Mouse (Mus musculus) kidney, embryonic 15.5 days (tissue): ENCODE data around the gene Tyk2. TPM values are rescaled to one million over a fixed set of nuclear protein-coding genes. Genes with fewer than 3 reads are reported as not detected.

ENCODE experiments used
- ATAC-seq: fragments of 200-750 bp; cut with Nextera tagmentation; replicated peaks from 2 replicates; pipeline ENCODE4 v1.8.0; 2017; ENCODE audit warnings: moderate TSS enrichment; ENCODE audit not compliant: low FRiP score
- H3K27ac ChIP-seq: fragments of 300-500 bp; sonication (generic); 2 replicates; pipeline ENCODE4 v1.5.1; 2015; ENCODE audit warnings: mild to moderate bottlenecking, inconsistent platforms
- H3K27me3 ChIP-seq: fragments of 300-500 bp; sonication (generic); 2 replicates; pipeline ENCODE4 v1.6.1; 2015; ENCODE audit warnings: inconsistent platforms
- H3K36me3 ChIP-seq: fragments of 300-500 bp; sonication (generic); 2 replicates; pipeline ENCODE4 v1.6.1; 2015; ENCODE audit warnings: inconsistent platforms
- H3K4me1 ChIP-seq: fragments of 300-500 bp; sonication (generic); 2 replicates; pipeline ENCODE4 v1.6.1; 2015; ENCODE audit warnings: inconsistent platforms
- H3K4me2 ChIP-seq: fragments of 300-500 bp; sonication (generic); 2 replicates; pipeline ENCODE4 v1.6.1; 2015; ENCODE audit warnings: moderate library complexity, mild to moderate bottlenecking, inconsistent platforms
- H3K4me3 ChIP-seq: fragments of 300-500 bp; sonication (generic); replicated peaks from 2 replicates; pipeline ENCODE4 v1.5.1; 2015; ENCODE audit warnings: mild to moderate bottlenecking, inconsistent platforms
- H3K9ac ChIP-seq: fragments of 300-500 bp; sonication (generic); 2 replicates; pipeline ENCODE4 v1.6.1; 2015; ENCODE audit warnings: mild to moderate bottlenecking, inconsistent platforms
- H3K9me3 ChIP-seq: fragments of 300-500 bp; sonication (generic); replicated peaks from 2 replicates; pipeline ENCODE4 v1.6.1; 2016; ENCODE audit warnings: inconsistent platforms
- WGBS: fragments of 180-500 bp; shearing (Covaris S2); methylation state at CpG from one replicate; pipeline ENCODE4 v1.1.7; 2015; ENCODE audit warnings: mixed read lengths; 5-methylcytosine and 5-hydroxymethylcytosine counted together
- polyA plus RNA-seq: library from polyadenylated mRNA; unstranded; fragments of >200 nt; fragmentation: Nextera tagmentation; extraction: Ambion mirVana; gene quantifications from 2 replicates; pipeline ENCODE4 v1.2.1, GENCODE M21; 2015

Gene Tyk2
- polyA plus RNA-seq, 1 experiment from 2014 or later = 15.5 TPM

DNA sequence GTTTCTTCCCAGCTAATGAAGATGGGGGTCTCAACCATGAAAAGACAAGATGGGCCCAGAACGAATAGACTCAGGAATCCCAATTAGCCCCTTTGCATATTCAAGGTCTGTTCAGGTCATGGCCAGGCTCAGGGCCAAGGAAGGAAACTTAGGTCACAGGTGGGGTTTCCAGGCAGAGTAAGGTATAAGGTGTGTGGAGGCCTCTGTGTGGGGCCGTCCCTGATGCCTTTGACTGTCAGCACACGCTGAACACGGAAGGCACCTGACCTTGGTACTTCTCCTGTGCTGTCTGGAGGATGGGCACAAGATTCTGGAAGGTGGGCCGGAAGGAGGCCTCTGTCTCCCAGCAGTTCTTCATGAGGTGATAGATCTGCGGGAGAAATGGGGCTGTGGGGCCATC, 26.2 kb downstream of the Tyk2 start:
- WGBS = 83% methylated on average over 6 of the region's 6 CpGs
- Histone ChIP-seq H3K4me2 (no peak overlapping the region), H3K4me1 (0 out of 2 replicates have a peak, but pooled peaks cover 7% of the 10 kb centered on the region), H3K27ac (no peak overlapping the region), H3K36me3 (0 out of 2 replicates have a peak, but pooled peaks cover 11% of the 10 kb centered on the region), H3K27me3 (no peaks in the 10 kb centered on the region), H3K9me3 (no peaks in the 10 kb centered on the region), H3K9ac (no peak overlapping the region), H3K4me3 (no peak overlapping the region)
- no peak for ATAC-seq

DNA sequence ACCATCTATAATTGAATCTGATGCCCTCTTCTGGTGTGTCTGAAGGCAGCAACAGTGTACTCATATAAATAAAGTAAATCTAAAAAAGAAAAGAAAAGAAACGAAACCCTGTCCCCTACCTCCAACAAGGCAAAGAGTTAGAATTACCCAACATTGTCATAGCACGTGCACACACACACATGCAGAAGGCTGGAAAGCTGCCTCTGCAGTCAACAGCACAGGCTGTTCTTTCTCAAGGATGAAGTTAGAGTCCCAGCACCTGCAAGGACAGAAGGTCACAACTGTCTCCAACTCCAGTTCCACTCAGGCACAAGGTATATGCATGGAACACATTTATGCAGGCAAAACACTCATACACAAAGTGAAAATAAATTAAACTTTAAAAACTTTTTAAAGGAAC, 29.0 kb downstream of the Tyk2 start:
- Histone ChIP-seq H3K4me3 (no peak overlapping the region), H3K4me2 (no peak overlapping the region), H3K27ac (no peak overlapping the region), H3K4me1 (0 out of 2 replicates have a peak, but pooled peaks cover 5% of the 10 kb centered on the region), H3K27me3 (no peaks in the 10 kb centered on the region), H3K9ac (no peak overlapping the region), H3K9me3 (no peaks in the 10 kb centered on the region), H3K36me3 (0 out of 2 replicates have a peak, but pooled peaks cover 8% of the 10 kb centered on the region)
- WGBS = 90% methylated on average over 2 of the region's 2 CpGs
- no peak for ATAC-seq

DNA sequence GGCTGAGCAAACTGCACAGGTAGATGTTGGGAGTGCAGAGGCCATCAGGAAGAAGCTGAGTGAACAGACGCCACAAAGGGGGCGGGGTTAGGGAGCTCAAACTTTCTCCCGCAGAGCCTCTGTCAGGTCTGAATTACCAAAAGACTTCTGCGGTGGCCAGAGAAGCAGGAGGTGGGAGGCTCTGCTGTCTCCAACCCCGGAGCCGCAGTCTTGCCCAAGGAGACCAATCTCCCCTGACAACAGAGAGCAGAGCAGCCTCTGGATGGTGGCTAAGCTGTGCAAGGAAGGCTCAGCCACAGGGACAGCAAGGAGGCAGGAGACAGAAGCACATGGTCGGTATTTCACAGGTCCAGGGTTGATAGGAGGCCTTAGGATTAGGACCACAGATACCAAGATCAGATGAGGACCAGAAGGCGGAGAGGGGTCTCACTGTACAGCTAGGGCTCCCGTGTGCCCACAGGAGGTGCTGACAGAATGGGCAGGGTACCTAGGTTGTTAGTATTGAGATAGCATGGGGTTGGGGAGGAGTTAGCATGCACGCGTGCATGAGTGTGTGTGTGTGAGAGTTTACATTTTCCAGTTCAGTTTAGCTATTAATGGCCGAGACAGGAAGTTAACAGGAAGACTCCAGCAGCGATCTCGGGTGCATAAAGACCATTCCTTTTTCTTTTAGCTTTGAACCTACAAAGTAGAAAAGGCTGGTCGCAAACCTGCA, 30.4 kb downstream of the Tyk2 start:
- H3K27me3 ChIP-seq = no peaks in the 10 kb centered on the region
- no peak overlapping the region for H3K9ac ChIP-seq
- no peak overlapping the region for H3K4me3 ChIP-seq
- 51% methylated on average over 15 of the region's 15 CpGs for WGBS
- H3K9me3 ChIP-seq = no peaks in the 10 kb centered on the region
- no peak for ATAC-seq
- H3K36me3 ChIP-seq = 0 out of 2 replicates have a peak, but pooled peaks cover 8% of the 10 kb centered on the region
- no peak overlapping the region for H3K27ac ChIP-seq
- H3K4me1 ChIP-seq = 0 out of 2 replicates have a peak, but pooled peaks cover 5% of the 10 kb centered on the region
- H3K4me2 ChIP-seq = 0 out of 2 replicates have a peak overlapping the region, but pooled peaks have one; percentile 10

DNA sequence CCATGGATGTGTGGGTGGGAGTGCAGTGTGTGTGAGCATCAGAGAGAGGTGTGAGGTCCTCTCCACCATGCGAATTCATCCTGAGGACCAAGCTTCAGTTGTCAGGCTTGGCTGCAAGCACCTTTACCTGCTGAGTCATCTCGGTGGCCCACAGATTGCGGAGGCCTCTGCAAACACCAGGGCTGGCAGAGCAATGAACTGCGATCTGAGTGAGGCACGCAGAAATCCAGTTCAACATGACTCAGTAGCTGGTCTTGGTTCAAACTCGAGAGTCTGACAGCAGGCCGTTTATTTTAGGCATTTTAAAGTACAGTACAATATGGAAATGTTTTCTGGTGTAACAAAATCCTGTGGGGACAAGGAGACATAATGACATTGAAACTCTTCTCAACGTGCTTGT, 33.2 kb downstream of the Tyk2 start:
- H3K9ac ChIP-seq = no peak overlapping the region
- 78% methylated on average over 8 of the region's 8 CpGs for WGBS
- H3K27me3 ChIP-seq = no peaks in the 10 kb centered on the region
- ATAC-seq = no peak
- no peak overlapping the region for H3K4me3 ChIP-seq
- H3K27ac ChIP-seq = no peak overlapping the region
- no peaks in the 10 kb centered on the region for H3K4me1 ChIP-seq
- 0 out of 2 replicates have a peak, but pooled peaks cover 7% of the 10 kb centered on the region for H3K36me3 ChIP-seq
- H3K4me2 ChIP-seq = no peak overlapping the region
- H3K9me3 ChIP-seq = no peaks in the 10 kb centered on the region

DNA sequence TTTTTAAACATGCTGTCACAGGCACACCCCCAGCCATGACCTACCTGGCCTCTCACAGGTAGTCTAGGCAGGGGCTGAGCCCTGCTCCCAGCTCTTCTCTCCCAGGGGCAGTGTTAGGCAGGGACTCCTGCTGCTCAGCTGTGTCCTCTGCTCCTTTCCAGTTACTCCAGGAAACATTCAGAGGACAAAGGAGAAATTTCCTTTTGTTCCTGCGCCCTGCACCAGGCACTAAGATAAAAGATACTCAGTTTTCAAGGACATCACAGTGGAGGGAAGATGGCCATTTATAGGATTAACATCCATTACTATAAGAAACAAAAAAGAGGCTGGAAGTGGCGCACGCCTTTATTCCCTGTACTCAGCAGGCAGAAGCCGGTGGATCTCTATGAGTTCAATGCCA, 35.1 kb downstream of the Tyk2 start:
- H3K4me2 ChIP-seq = no peak overlapping the region
- WGBS = 93% methylated on average over 4 of the region's 4 CpGs
- H3K27ac ChIP-seq = no peak overlapping the region
- peaks cover 4% of the 10 kb centered on the region for H3K4me1 ChIP-seq
- ATAC-seq = no peak
- no peaks in the 10 kb centered on the region for H3K27me3 ChIP-seq
- no peak overlapping the region for H3K9ac ChIP-seq
- H3K36me3 ChIP-seq = 0 out of 2 replicates have a peak, but pooled peaks cover 4% of the 10 kb centered on the region
- H3K4me3 ChIP-seq = no peak overlapping the region
- H3K9me3 ChIP-seq = no peaks in the 10 kb centered on the region

DNA sequence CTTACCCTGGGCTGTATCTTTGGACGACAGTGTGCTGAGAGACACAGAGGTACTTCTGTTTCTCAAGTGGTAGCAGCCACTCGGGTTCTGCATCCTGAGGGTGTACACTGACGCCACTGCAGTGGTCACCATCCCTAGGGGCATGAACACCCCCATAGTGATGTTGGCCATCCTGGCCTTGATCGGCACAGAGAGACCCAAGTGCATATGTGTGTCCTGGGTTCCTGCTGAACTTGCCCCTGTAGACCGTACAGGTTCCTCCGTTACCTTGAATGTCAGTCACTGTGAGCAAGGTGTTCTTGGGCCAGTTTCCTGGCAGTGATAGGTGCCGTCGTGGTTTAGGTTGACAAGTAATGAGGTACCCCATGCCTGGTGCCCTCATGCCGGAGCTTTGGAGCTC, 37.6 kb downstream of the Tyk2 start:
- Histone ChIP-seq H3K36me3 (peaks cover 23% of the 10 kb centered on the region), H3K9me3 (no peaks in the 10 kb centered on the region), H3K27me3 (no peaks in the 10 kb centered on the region), H3K4me1 (peaks cover 19% of the 10 kb centered on the region), H3K27ac (no peak overlapping the region), H3K4me3 (no peak overlapping the region), H3K9ac (no peak overlapping the region), H3K4me2 (no peak overlapping the region)
- WGBS = 94% methylated on average over 9 of the region's 9 CpGs
- no peak for ATAC-seq

DNA sequence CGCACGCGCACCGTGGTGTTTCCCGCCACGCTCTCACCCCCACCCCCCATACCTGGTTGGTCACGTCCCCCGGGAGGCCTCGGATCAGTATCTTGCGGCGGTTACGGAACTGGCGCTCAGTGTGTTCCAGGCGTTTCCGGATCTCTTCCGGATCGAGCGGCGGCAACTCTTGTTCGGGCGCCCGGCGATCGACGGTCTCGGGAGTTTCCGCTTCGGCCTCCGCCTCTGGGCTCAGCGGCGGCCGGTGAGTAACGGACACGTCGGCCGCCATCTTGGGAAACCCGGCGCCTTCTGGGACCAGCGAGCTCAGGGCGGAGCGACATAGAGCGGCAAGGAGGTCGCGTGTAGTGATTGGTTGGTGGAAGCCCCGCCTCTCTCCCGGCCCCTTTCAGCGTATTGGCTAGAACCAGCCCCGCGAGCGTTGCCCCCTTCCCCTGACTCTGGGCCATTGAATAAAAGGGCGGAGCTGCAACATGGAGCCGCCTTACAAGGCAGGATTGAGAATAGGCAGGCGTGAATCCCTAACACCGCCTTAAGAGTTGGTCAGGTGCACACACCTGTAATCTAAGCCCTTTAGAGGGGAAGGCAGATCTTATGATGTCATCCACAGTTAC, 39.2 kb downstream of the Tyk2 start, which contains the start of the genes Gm38431 and Raver1:
Gm38431 (minus strand) TSS at position 291 of the 614 bp plus-strand sequence.
Raver1 (minus strand) TSS at position 302 of the 614 bp plus-strand sequence.
- peak within 1 kb of the TSS; percentile 85 for H3K4me3 ChIP-seq
- WGBS = under 1% methylated on average over 54 of the region's 54 CpGs
- peaks cover 39% of the 10 kb centered on the region for H3K36me3 ChIP-seq
- H3K4me2 ChIP-seq = peak within 1 kb of the TSS; percentile 75
- no peaks in the 10 kb centered on the region for H3K9me3 ChIP-seq
- peak; percentile 100 for ATAC-seq
- peaks cover 19% of the 10 kb centered on the region for H3K4me1 ChIP-seq
- H3K27ac ChIP-seq = peak within 1 kb of the TSS; percentile 96
- H3K27me3 ChIP-seq = no peaks in the 10 kb centered on the region
- H3K9ac ChIP-seq = peak within 1 kb of the TSS; percentile 82

DNA sequence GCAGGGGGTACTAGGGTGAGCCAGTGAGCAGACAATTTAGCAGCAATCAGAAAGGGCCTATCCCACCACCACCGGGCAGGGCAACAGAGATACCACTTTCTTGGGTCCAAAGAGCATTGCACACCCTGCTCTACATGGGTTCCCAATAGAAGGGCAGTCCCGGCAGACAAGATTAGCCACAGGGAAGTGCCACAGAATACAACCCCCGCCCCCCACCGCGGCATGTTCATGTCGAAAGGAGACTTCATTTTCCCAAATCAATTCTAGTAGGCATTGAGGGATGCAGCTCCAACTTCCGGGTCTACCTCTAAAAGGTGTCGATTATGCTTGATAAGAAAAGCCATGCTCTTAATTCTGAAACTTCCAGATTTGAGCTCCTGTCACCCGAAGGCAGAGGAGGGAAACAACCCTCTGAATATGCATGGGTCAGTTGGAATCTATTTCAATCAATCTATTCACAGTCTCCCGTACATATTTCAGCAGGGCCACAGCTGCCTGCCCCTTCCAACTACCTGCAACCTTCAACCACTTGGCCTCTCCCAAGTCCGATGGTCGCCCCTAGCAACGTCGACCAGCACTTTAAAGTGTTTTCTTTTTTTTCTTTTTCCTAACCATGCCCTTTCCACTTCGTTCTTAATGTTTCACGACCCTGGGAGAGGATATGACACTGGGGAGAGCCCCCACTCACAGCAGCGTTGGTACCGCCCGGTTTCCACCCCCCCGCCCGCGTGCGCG, 39.9 kb downstream of the Tyk2 start:
- ATAC-seq = no peak; the same call in 1 of the 2 replicates
- 2% methylated on average over 24 of the region's 24 CpGs for WGBS
- Histone ChIP-seq H3K4me1 (peaks cover 19% of the 10 kb centered on the region), H3K9ac (peak overlapping the region; percentile 82), H3K27ac (peak overlapping the region; percentile 96), H3K36me3 (peaks cover 46% of the 10 kb centered on the region), H3K9me3 (no peaks in the 10 kb centered on the region), H3K4me3 (peak overlapping the region; percentile 85), H3K27me3 (no peaks in the 10 kb centered on the region), H3K4me2 (peak overlapping the region; percentile 75)

DNA sequence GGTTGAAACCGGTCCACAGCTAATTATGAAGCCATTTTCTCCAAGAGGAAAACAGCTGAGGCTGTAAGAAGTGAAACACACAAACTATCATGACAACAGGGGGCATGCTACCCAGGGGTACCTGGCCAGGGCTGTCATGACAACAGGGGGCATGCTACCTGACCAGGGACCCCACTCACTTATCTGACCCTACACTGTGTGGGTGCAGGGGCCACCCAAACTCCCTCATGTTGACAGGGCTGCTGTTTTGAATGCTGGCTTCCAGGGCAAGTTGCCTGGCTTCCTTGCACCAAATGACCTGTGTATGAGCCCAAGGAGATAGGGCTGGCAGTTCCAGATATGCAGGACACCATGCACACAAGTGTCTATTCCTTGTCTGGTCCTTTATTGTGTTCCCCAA, 40.5 kb downstream of the Tyk2 start:
- 91% methylated on average over 1 of the region's 1 CpGs for WGBS
- no peak for ATAC-seq

DNA sequence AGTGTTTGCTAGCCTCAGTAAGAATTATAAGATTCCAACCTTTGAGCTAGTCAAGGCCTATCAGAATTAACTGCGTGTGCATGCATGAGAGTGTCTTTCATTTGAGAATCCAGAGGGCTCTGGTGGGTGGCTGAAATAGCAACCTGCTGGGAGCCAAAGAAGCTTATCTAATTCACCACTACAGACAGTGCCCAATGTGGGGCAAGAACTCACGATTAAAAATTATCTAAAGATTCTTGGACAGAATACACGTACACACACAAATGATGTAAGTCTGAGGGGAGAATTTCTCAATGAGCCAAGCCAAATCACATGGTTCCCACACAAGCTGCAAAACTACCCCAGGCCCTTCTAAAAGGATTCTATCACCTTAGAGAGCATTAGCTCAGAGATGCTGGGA, 47.7 kb downstream of the Tyk2 start:
- H3K9me3 ChIP-seq = no peaks in the 10 kb centered on the region
- H3K4me3 ChIP-seq = no peak overlapping the region
- peaks cover 97% of the 10 kb centered on the region for H3K36me3 ChIP-seq
- no peak overlapping the region for H3K4me2 ChIP-seq
- H3K27ac ChIP-seq = no peak overlapping the region
- no peak for ATAC-seq
- H3K4me1 ChIP-seq = no peaks in the 10 kb centered on the region
- no peak overlapping the region for H3K9ac ChIP-seq
- 89% methylated on average over 3 of the region's 3 CpGs for WGBS
- no peaks in the 10 kb centered on the region for H3K27me3 ChIP-seq

More for the DNA sequence above, 40.5 kb downstream of the Tyk2 start:
- Histone ChIP-seq H3K9ac (peak overlapping the region; percentile 82), H3K9me3 (no peaks in the 10 kb centered on the region), H3K4me3 (peak overlapping the region; percentile 85), H3K27me3 (no peaks in the 10 kb centered on the region), H3K27ac (no peak overlapping the region), H3K4me1 (peaks cover 19% of the 10 kb centered on the region), H3K36me3 (peaks cover 52% of the 10 kb centered on the region), H3K4me2 (peak overlapping the region; percentile 75)

DNA sequence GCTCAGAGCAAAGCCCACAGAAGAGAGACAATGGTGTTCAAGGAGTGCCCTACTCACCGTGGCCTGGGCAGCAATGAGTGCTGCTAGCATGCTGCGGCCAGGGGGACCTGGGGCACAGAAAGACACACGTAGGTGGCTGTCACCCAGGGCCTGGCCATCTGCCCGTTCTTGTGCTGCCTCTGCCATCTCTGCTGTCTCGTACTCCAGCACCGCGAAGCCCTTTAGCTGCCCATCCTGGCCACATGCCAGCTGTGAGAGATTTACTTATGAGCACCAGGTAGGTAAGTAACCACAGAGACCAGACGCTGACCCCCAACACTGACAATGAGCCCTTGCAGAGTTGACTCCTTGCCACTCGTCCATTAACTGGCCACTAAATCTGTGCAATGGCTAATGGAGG, 49.9 kb downstream of the Tyk2 start:
- WGBS = 88% methylated on average over 9 of the region's 9 CpGs
- no peak for ATAC-seq
- no peak overlapping the region for H3K27ac ChIP-seq
- H3K27me3 ChIP-seq = no peaks in the 10 kb centered on the region
- H3K4me3 ChIP-seq = no peak overlapping the region
- no peaks in the 10 kb centered on the region for H3K9me3 ChIP-seq
- H3K4me2 ChIP-seq = no peak overlapping the region
- H3K9ac ChIP-seq = no peak overlapping the region
- H3K36me3 ChIP-seq = peaks cover 97% of the 10 kb centered on the region
- no peaks in the 10 kb centered on the region for H3K4me1 ChIP-seq

DNA sequence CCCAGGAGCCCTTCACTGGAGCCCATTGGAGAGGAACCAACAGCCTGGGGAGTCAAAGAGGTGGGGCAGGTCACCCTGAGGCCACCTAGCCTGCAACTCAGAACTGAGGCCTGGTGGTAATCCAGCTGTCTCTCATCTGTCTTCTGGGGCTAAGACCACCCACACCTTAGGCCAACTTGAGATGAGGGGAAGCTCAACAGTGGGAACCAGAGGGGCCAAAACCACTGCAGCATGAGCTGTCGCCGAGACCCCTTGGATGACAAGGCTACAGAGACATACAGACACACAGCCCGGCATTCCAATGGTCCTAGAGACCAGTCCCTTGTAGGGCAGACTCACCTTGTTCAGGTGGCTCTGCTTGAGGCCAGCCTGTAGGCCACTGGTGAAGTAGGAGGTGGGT, 55.4 kb downstream of the Tyk2 start:
- H3K4me3 ChIP-seq = no peak overlapping the region
- ATAC-seq = no peak
- no peak overlapping the region for H3K4me2 ChIP-seq
- no peaks in the 10 kb centered on the region for H3K9me3 ChIP-seq
- H3K27ac ChIP-seq = no peak overlapping the region
- H3K36me3 ChIP-seq = peaks cover 77% of the 10 kb centered on the region
- no peak overlapping the region for H3K9ac ChIP-seq
- peaks cover 18% of the 10 kb centered on the region for H3K4me1 ChIP-seq
- 93% methylated on average over 3 of the region's 3 CpGs for WGBS
- no peaks in the 10 kb centered on the region for H3K27me3 ChIP-seq
